Mouse (Mus musculus): ENCODE data around the gene Rab7.

DNA sequence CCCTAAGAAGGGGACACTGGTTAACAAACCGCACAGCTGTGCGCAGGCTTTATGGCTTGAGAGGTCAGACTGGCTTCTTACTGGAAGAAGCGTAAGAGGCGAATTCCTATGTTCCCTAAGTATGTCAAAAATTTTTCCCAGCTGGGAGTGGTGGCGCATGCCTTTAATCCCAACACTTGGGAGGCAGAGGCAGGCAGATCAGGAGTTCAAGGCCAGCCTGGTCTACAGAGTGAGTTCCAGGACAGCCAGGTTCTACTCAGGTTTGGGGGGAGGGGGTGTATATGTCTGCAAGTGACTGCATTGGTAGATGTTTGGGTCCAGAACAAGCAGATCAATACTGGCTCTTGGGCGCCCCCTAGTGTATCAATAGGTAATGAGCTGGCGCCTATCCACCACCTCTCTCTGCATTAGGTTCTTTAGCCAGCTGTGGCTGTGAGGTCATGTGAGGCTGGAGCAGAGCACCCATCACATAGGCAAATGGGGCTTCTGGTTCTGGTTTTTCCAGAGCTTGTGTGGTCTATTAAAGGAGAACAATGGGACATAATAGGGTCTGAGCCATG lies 47.3 kb downstream of the Rab7 start:
- TF ChIP-seq CTCF (IDR thresholded peaks at IDR 0.05) (peak; percentile 79), EP300 (IDR thresholded peaks at IDR 0.05) (no peak)
